Comparison of ENCODE assay signal across 8 mouse cellular contexts in genomic region chr2:68860904-68861685, GRCm38 (mm10). TPM values are rescaled to one million over a fixed set of nuclear protein-coding genes. Genes with fewer than 3 reads are reported as not detected.
DNase-seq lines count a peak whose midpoint lies in the region; ATAC-seq and TF ChIP-seq lines count a peak whose summit lies in the region.

TSS of gene Cers6 (plus strand) at chr2:68861441.

- H3K9me3 ChIP-seq in forebrain, embryonic 12.5 days, result no peaks in the 10 kb centered on the region
- H3K9me3 ChIP-seq in heart, embryonic 16.5 days (replicated peaks; ENCODE audit: control insufficient read depth, low read length), result no peaks in the 10 kb centered on the region
- no peaks in the 10 kb centered on the region for H3K9me3 ChIP-seq in liver, embryonic 14.5 days (ENCODE audit: control insufficient read depth, low read length)
- no peaks in the 10 kb centered on the region for H3K9me3 ChIP-seq in stomach, embryonic 15.5 days

- DNase-seq in CD4-positive, CD25-positive, alpha-beta regulatory T cell, adult 2 months (ENCODE audit: low read depth, low spot score), result peak; percentile 87
- peak; percentile 2 for DNase-seq in c-Kit-negative CD71-positive TER-119-positive erythroid progenitor cells, embryonic 14.5 days (ENCODE audit: low read depth, low spot score)
- DNase-seq in kidney, postnatal 36 days, result peak; percentile 97 to 98
- peak; percentile 62 to 71 (median 68) for DNase-seq in liver, embryonic 14.5 days (ENCODE audit: low read depth in 3 of 3, low spot score in 3 of 3)
- DNase-seq in neural tube, embryonic 10.5 days (ENCODE audit: extremely low spot score, low spot score), result peak; percentile 94

- no peak for TF ChIP-seq EP300 in liver, embryonic 14.5 days (IDR thresholded peaks at IDR 0.05; ENCODE audit: low read depth)

- peak within 1 kb of the TSS; percentile 81 for H3K4me3 ChIP-seq in forebrain, embryonic 12.5 days (replicated peaks)
- peak within 1 kb of the TSS; percentile 74 for H3K4me3 ChIP-seq in heart, embryonic 16.5 days (ENCODE audit: low read length)
- H3K4me3 ChIP-seq in liver, embryonic 14.5 days (ENCODE audit: insufficient read depth in 1 of 2, low read depth in 2 of 2, low read length in 2 of 2), result peak within 1 kb of the TSS; percentile 58 to 67
- H3K4me3 ChIP-seq in stomach, embryonic 15.5 days (replicated peaks), result peak within 1 kb of the TSS; percentile 88

- 0 out of 2 replicates have a peak, but pooled peaks have one; percentile 11 for TF ChIP-seq CTCF in liver, embryonic 14.5 days (IDR thresholded peaks at IDR 0.05; ENCODE audit: low read depth)

- peaks cover 11% of the 10 kb centered on the region; the same call in 1 of the 2 replicates for H3K27me3 ChIP-seq in forebrain, embryonic 12.5 days
- H3K27me3 ChIP-seq in heart, embryonic 16.5 days (ENCODE audit: control insufficient read depth, insufficient read depth, low read length), result no peaks in the 10 kb centered on the region
- H3K27me3 ChIP-seq in liver, embryonic 14.5 days (ENCODE audit: control insufficient read depth, insufficient read depth, low read length), result peaks cover 15% of the 10 kb centered on the region; the same call in 1 of the 2 replicates
- H3K27me3 ChIP-seq in stomach, embryonic 15.5 days (replicated peaks), result no peaks in the 10 kb centered on the region

- peak within 1 kb of the TSS; percentile 82 for H3K4me2 ChIP-seq in forebrain, embryonic 12.5 days
- peak within 1 kb of the TSS; percentile 84 for H3K4me2 ChIP-seq in heart, embryonic 16.5 days (ENCODE audit: low read depth, low read length)
- H3K4me2 ChIP-seq in liver, embryonic 14.5 days (ENCODE audit: low read depth), result peak within 1 kb of the TSS; percentile 73
- H3K4me2 ChIP-seq in stomach, embryonic 15.5 days, result peak within 1 kb of the TSS; percentile 88

- WGBS in forebrain, embryonic 12.5 days, result under 1% methylated on average over 53 of the region's 53 CpGs
- WGBS in heart, embryonic 16.5 days, result under 1% methylated on average over 53 of the region's 53 CpGs
- under 1% methylated on average over 53 of the region's 53 CpGs for WGBS in liver, embryonic 14.5 days (ENCODE audit: insufficient replicate concordance)
- WGBS in stomach, embryonic 15.5 days, result under 1% methylated on average over 52 of the region's 53 CpGs

- H3K36me3 ChIP-seq in forebrain, embryonic 12.5 days (replicated peaks), result no peaks in the 10 kb centered on the region
- H3K36me3 ChIP-seq in heart, embryonic 16.5 days (ENCODE audit: control insufficient read depth, insufficient read depth), result no peaks in the 10 kb centered on the region
- H3K36me3 ChIP-seq in liver, embryonic 14.5 days (replicated peaks; ENCODE audit: control insufficient read depth, insufficient read depth, low read depth), result no peaks in the 10 kb centered on the region
- no peaks in the 10 kb centered on the region for H3K36me3 ChIP-seq in stomach, embryonic 15.5 days

- H3K27ac ChIP-seq in forebrain, embryonic 12.5 days, result peak within 1 kb of the TSS; percentile 86
- H3K27ac ChIP-seq in heart, embryonic 16.5 days (ENCODE audit: low read length), result peak within 1 kb of the TSS; percentile 65
- H3K27ac ChIP-seq in liver, embryonic 14.5 days, result no peak within 1 kb of the TSS
- peak within 1 kb of the TSS; percentile 85 for H3K27ac ChIP-seq in stomach, embryonic 15.5 days

- H3K4me1 ChIP-seq in forebrain, embryonic 12.5 days, result peaks cover 17% of the 10 kb centered on the region
- peaks cover 16% of the 10 kb centered on the region for H3K4me1 ChIP-seq in heart, embryonic 16.5 days (ENCODE audit: control insufficient read depth, insufficient read depth, low read length)
- H3K4me1 ChIP-seq in liver, embryonic 14.5 days (replicated peaks; ENCODE audit: control insufficient read depth in 2 of 2, insufficient read depth in 2 of 2, low read length in 1 of 2), result peaks cover 0 to 11% of the 10 kb centered on the region in 2 experiments; a peak in 3 of 4 replicates
- 0 out of 2 replicates have a peak, but pooled peaks cover 12% of the 10 kb centered on the region for H3K4me1 ChIP-seq in stomach, embryonic 15.5 days

- ATAC-seq in forebrain, embryonic 12.5 days (ENCODE audit: low FRiP score), result peak; percentile 99
- peak; percentile 97 for ATAC-seq in heart, embryonic 16.5 days (replicated peaks; ENCODE audit: extremely low read depth, insufficient read depth, low FRiP score)
- ATAC-seq in liver, embryonic 14.5 days (ENCODE audit: insufficient read depth), result peak; percentile 92
- peak; percentile 98 for ATAC-seq in stomach, embryonic 15.5 days (ENCODE audit: insufficient read depth, low FRiP score, low read depth)

- H3K9ac ChIP-seq in forebrain, embryonic 12.5 days, result peak within 1 kb of the TSS; percentile 91
- H3K9ac ChIP-seq in heart, embryonic 16.5 days (ENCODE audit: low read length), result peak within 1 kb of the TSS; percentile 88
- peak within 1 kb of the TSS; percentile 46 for H3K9ac ChIP-seq in liver, embryonic 14.5 days (replicated peaks)
- peak within 1 kb of the TSS; percentile 84 for H3K9ac ChIP-seq in stomach, embryonic 15.5 days

RNA-seq across cellular contexts. Expression of gene Cers6, which starts in this region (rescaled TPM):
- 34.8 and 38.3 TPM in 2 replicates for polyA plus RNA-seq in forebrain, embryonic 12.5 days (2016; fragmentation: Nextera tagmentation; extraction: Ambion mirVana)
- 22.3 and 22.8 TPM in 2 replicates for polyA plus RNA-seq in heart, embryonic 16.5 days (2015; fragmentation: Nextera tagmentation; extraction: Ambion mirVana)
- polyA plus RNA-seq in liver, embryonic 14.5 days (2012; rRNA removed), result 1.8 and 2.0 TPM in 2 replicates
- 5.6 and 6.7 TPM in 2 replicates for polyA plus RNA-seq in liver, embryonic 14.5 days (2014; fragmentation: Nextera tagmentation; extraction: Ambion mirVana)
- 25.7 and 30.4 TPM in 2 replicates for polyA plus RNA-seq in stomach, embryonic 15.5 days (2015; fragmentation: Nextera tagmentation; extraction: Ambion mirVana)

Comparison
In these comparisons a context has a peak if more than half of its experiments do, and no peak if none do; other contexts are left out.
1. DNase-seq: peak in every context shown above with its lines; median percentile 98 in kidney, postnatal 36 days; 94 in neural tube, embryonic 10.5 days; 87 in CD4-positive, CD25-positive, alpha-beta regulatory T cell, adult 2 months; 68 in liver, embryonic 14.5 days; 2 in c-Kit-negative CD71-positive TER-119-positive erythroid progenitor cells, embryonic 14.5 days.